Mouse (Mus musculus) CD4-positive, CD25-positive, alpha-beta regulatory T cell, adult 9 weeks (primary cell): ENCODE results near the gene Mroh2b. TPM values are rescaled to one million over a fixed set of nuclear protein-coding genes. Genes with fewer than 3 reads are reported as not detected.

ENCODE experiments used
- polyA plus RNA-seq: library from polyadenylated mRNA; unstranded; fragments of 100-300 nt; shearing (Covaris generic); gene quantifications from one replicate; pipeline ENCODE4 v1.2.1, GENCODE M21; 2017

The Mroh2b gene
- not detected for polyA plus RNA-seq

GRCm38 (mm10) chr15:4898437-4898836, at the start of gene Mroh2b:
Mroh2b (plus strand) TSS chr15:4898737.

Other genes starting within 250 kb of the Mroh2b start
- 0.73 TPM for gene C6, start 171.6 kb upstream of the Mroh2b start, polyA plus RNA-seq
- gene C7, start 165.0 kb downstream of the Mroh2b start, polyA plus RNA-seq: not detected
- gene Card6, start 209.8 kb downstream of the Mroh2b start, polyA plus RNA-seq: 65.2 TPM
- 1,416 TPM for gene Rpl37, start 217.9 kb downstream of the Mroh2b start, polyA plus RNA-seq
- 39.7 TPM for gene Prkaa1, start 245.1 kb downstream of the Mroh2b start, polyA plus RNA-seq